Mouse (Mus musculus) frontal cortex, adult 2 months (tissue): ENCODE data around the gene Cd8a. TPM values are rescaled to one million over a fixed set of nuclear protein-coding genes. Genes with fewer than 3 reads are reported as not detected.

Experiments
- polyA plus RNA-seq: library from polyadenylated mRNA; depleted of rRNA; stranded (reverse); fragments of >200 nt; gene quantifications from 2 replicates; pipeline ENCODE4 v1.2.3, GENCODE M21; 2012; rRNA removed

The Cd8a gene
- polyA plus RNA-seq, 1 experiment, result 0.02 TPM

Other genes with a start within 250 kb of the Cd8a start
- 5.2 and 5.8 TPM in 2 replicates for gene Thnsl2, start 229.0 kb upstream of the Cd8a start, polyA plus RNA-seq
- gene Fabp1, start 173.6 kb upstream of the Cd8a start, polyA plus RNA-seq, result not detected in 2 replicates
- 17.7 and 19.8 TPM in 2 replicates for gene Krcc1, start 101.8 kb upstream of the Cd8a start, polyA plus RNA-seq
- 1.3 and 2.1 TPM in 2 replicates for gene Smyd1, start 51.2 kb upstream of the Cd8a start, polyA plus RNA-seq
- gene Cd8b1, start 50.6 kb upstream of the Cd8a start, polyA plus RNA-seq, result not detected in 2 replicates
- gene Rmnd5a, start 67.2 kb downstream of the Cd8a start, polyA plus RNA-seq, result 67.5 and 67.8 TPM in 2 replicates
- gene Rnf103, start 120.5 kb downstream of the Cd8a start, polyA plus RNA-seq, result 33.2 and 34.8 TPM in 2 replicates
- gene Chmp3, start 170.4 kb downstream of the Cd8a start, polyA plus RNA-seq, result 101 and 114 TPM in 2 replicates